Mouse (Mus musculus) forebrain, embryonic 14.5 days (tissue): ENCODE data around the gene Abca7. TPM values are rescaled to one million over a fixed set of nuclear protein-coding genes. Genes with fewer than 3 reads are reported as not detected.
A peak's percentile ranks its signal among the peaks of the same experiment; 100 is the strongest.

Source experiments
- ATAC-seq: fragments of 200-750 bp; cut with Nextera tagmentation; 2 replicates; pipeline ENCODE4 v1.8.0; 2017; ENCODE audit warnings: mild to moderate bottlenecking, moderate library complexity
- DNase-seq: peaks from one replicate; pipeline ENCODE4 v3.0.0-alpha.2; 2015; ENCODE audit warnings: low spot score
- H3K27ac ChIP-seq: fragments of 300-500 bp; sonication (generic); 2 replicates; pipeline ENCODE4 v1.5.1; 2014; ENCODE audit warnings: low read depth, mild to moderate bottlenecking, control low read depth, low read length, moderate library complexity
- H3K27me3 ChIP-seq: fragments of 300-500 bp; sonication (generic); replicated peaks from 2 replicates; pipeline ENCODE4 v1.6.1; 2014; ENCODE audit warnings: low read length, control low read depth, mixed read lengths; ENCODE audit not compliant: control insufficient read depth, insufficient read depth
- H3K36me3 ChIP-seq: fragments of 300-500 bp; sonication (generic); 2 replicates; pipeline ENCODE4 v1.6.1; 2014; ENCODE audit warnings: low read length, control low read depth; ENCODE audit not compliant: control insufficient read depth, insufficient read depth
- H3K4me1 ChIP-seq: fragments of 300-500 bp; sonication (generic); 2 replicates; pipeline ENCODE4 v1.6.1; 2014; ENCODE audit warnings: antibody characterized with exemption, low read length, control low read depth; ENCODE audit not compliant: control insufficient read depth, insufficient read depth
- H3K4me2 ChIP-seq: fragments of 300-500 bp; sonication (generic); 2 replicates; pipeline ENCODE4 v1.6.1; 2014; ENCODE audit warnings: mild to moderate bottlenecking, control low read depth, low read length
- H3K4me3 ChIP-seq: fragments of 300-500 bp; sonication (generic); 2 replicates; pipeline ENCODE4 v1.5.1; 2014; ENCODE audit warnings: low read depth, low read length, control low read depth
- H3K9ac ChIP-seq: fragments of 300-500 bp; sonication (generic); 2 replicates; pipeline ENCODE4 v1.6.1; 2014; ENCODE audit warnings: mild to moderate bottlenecking, low read length, control low read depth, moderate library complexity
- H3K9me3 ChIP-seq: fragments of 300-500 bp; sonication (generic); replicated peaks from 2 replicates; pipeline ENCODE4 v1.6.1; 2016; ENCODE audit warnings: low read length, control low read depth, mixed read lengths; ENCODE audit not compliant: control insufficient read depth
- WGBS: fragments of 180-500 bp; shearing (Covaris S2); extraction: QIAGEN DNeasy Blood & Tissue Kit; methylation state at CpG from one replicate; pipeline ENCODE4 v1.1.7; 2014; 5-methylcytosine and 5-hydroxymethylcytosine counted together
- polyA plus RNA-seq: library from polyadenylated mRNA; unstranded; fragments of >200 nt; fragmentation: Nextera tagmentation; extraction: Ambion mirVana; gene quantifications from 2 replicates; pipeline ENCODE4 v1.2.1, GENCODE M21; 2014

Abca7 gene
- polyA plus RNA-seq, 1 experiment from 2014 or later: 2.1 TPM

DNA sequence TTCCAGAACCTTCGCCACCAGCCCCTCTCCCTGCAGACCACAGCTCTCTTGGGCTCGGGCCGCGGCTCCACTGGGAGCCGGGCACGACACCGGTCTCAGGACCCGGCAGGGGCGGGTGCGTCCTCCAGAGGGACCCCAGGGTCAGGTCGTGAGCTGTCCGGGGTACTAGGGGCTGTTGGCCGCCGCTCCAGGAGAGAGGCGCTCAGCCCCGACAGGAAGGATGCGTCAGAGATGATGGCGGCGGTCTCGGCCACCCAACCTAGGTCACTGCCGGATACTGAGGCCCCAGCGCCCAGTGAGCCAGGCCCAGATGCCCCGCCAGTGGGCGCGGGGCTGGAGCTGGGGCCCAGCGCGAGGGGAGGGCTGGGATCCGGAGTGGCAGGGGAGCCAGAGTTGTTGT is 19.0 kb upstream of the Abca7 start:
- Histone ChIP-seq H3K9me3 (no peaks in the 10 kb centered on the region), H3K4me1 (0 out of 2 replicates have a peak, but pooled peaks cover under 1% of the 10 kb centered on the region), H3K27me3 (0 out of 2 replicates have a peak, but pooled peaks cover 5% of the 10 kb centered on the region), H3K4me3 (no peak overlapping the region), H3K9ac (no peak overlapping the region), H3K4me2 (no peak overlapping the region), H3K36me3 (peaks cover 69% of the 10 kb centered on the region), H3K27ac (no peak overlapping the region)
- no peak for ATAC-seq
- 85% methylated on average over 27 of the region's 28 CpGs for WGBS
- no peak for DNase-seq

GRCm38 (mm10) chr10:79978061-79978460 is 18.2 kb upstream of the Abca7 start:
- Histone ChIP-seq H3K4me2 (no peak overlapping the region), H3K9me3 (no peaks in the 10 kb centered on the region), H3K4me1 (peaks cover 8% of the 10 kb centered on the region), H3K36me3 (peaks cover 69% of the 10 kb centered on the region), H3K4me3 (no peak overlapping the region), H3K27ac (no peak overlapping the region), H3K9ac (no peak overlapping the region), H3K27me3 (no peaks in the 10 kb centered on the region)
- DNase-seq (no peak), ATAC-seq (no peak)
- 96% methylated on average over 21 of the region's 21 CpGs for whole genome bisulfite sequencing

DNA sequence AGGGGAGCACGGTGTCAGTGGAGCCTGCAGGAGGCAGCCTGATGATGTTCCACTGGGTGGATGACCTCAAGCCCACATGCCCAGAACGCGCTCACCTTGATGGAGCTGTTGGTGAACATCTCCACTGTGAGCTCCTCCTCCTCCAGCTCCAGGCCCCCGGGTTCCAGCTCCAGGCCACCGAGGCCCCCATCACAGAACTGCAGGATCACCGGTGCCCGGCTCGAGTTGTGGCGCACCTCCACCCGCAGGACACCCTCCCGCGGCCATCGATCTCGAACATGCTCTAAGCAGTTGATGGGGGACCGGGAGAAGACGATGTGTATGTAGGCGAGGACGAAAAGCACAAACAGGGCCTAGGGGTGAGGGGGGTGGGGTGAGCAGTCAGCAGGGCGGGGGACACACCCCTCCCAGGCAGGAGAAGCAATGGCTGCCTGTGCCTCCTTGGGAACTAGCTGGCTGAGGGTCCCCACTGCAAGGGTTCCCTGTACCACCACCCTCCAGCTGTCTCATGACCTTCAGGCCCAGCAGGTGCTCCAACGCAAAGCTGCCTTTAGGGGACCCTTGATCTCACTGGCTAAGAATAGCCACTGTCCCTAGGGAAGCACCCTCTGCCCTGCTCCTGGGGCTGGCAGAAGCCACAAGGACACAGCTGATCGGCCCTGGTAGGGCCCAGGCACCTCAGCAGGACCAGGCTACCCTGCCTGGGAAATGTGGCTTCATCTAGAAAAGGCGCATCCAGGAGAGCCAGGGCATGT is 16.7 kb upstream of the Abca7 start:
- no peak for DNase-seq
- whole genome bisulfite sequencing: 91% methylated on average over 22 of the region's 22 CpGs
- H3K4me1 ChIP-seq: peaks cover 13% of the 10 kb centered on the region
- no peak overlapping the region for H3K4me3 ChIP-seq
- H3K9ac ChIP-seq: no peak overlapping the region
- H3K9me3 ChIP-seq: no peaks in the 10 kb centered on the region
- H3K4me2 ChIP-seq: no peak overlapping the region
- no peak overlapping the region for H3K27ac ChIP-seq
- H3K27me3 ChIP-seq: no peaks in the 10 kb centered on the region
- H3K36me3 ChIP-seq: peaks cover 63% of the 10 kb centered on the region
- no peak for ATAC-seq

- Histone ChIP-seq H3K27ac (no peak overlapping the region), H3K4me2 (peak overlapping the region; percentile 95), H3K36me3 (peaks cover 31% of the 10 kb centered on the region), H3K4me3 (peak overlapping the region; percentile 73), H3K9ac (peak overlapping the region; percentile 87), H3K9me3 (no peaks in the 10 kb centered on the region), H3K4me1 (peaks cover 20% of the 10 kb centered on the region), H3K27me3 (peaks cover 15% of the 10 kb centered on the region)
- ATAC-seq (no peak), DNase-seq (no peak)
- 77% methylated on average over 5 of the region's 5 CpGs for WGBS
Observed at GRCm38 (mm10) chr10:79983205-79983604, 13.1 kb upstream of the Abca7 start.

DNA sequence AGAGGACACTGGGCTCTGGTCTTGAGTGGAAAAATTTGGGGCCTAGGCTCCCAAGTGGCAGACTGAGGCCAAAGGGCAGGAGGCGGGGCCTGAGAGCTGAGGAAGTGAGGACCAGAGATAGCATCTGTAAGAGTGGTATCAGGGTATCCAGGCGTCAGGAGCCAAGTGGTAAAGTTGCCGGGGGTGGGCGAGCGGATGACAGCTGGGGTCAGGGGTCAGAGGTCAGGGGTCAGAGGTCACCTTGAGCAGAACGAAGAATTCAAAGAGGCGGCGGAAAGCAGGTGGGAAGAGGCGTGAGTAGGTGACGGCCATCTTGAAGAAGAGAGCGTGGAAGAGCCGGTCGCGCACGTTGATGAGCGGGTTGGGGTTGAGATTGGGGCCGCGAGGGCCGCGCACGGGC is 12.6 kb upstream of the Abca7 start:
- Histone ChIP-seq H3K9me3 (no peaks in the 10 kb centered on the region), H3K9ac (peak overlapping the region; percentile 87), H3K4me1 (peaks cover 22% of the 10 kb centered on the region), H3K4me3 (peak overlapping the region; percentile 73), H3K27ac (peak overlapping the region; percentile 95), H3K36me3 (peaks cover 26% of the 10 kb centered on the region), H3K4me2 (peak overlapping the region; percentile 95), H3K27me3 (peaks cover 20% of the 10 kb centered on the region)
- DNase-seq (peak; percentile 53), ATAC-seq (0 out of 2 replicates have a peak, but pooled peaks have one; percentile 3)
- 2% methylated on average over 16 of the region's 21 CpGs for WGBS

GRCm38 (mm10) chr10:79984195-79984816 is 12.0 kb upstream of the Abca7 start, which contains the start of gene Tmem259:
Tmem259 (minus strand) TSS chr10:79984330.
- peak within 1 kb of the TSS; percentile 95 for H3K27ac ChIP-seq
- peak within 1 kb of the TSS; percentile 95 for H3K4me2 ChIP-seq
- DNase-seq (peak; percentile 95), ATAC-seq (peak; percentile 81)
- peaks cover 22% of the 10 kb centered on the region for H3K4me1 ChIP-seq
- H3K9me3 ChIP-seq: no peaks in the 10 kb centered on the region
- H3K4me3 ChIP-seq: peak within 1 kb of the TSS; percentile 73
- peaks cover 26% of the 10 kb centered on the region for H3K27me3 ChIP-seq
- H3K36me3 ChIP-seq: peaks cover 20% of the 10 kb centered on the region; the same call in 1 of the 2 replicates
- WGBS: under 1% methylated on average over 42 of the region's 49 CpGs
- peak within 1 kb of the TSS; percentile 87 for H3K9ac ChIP-seq

DNA sequence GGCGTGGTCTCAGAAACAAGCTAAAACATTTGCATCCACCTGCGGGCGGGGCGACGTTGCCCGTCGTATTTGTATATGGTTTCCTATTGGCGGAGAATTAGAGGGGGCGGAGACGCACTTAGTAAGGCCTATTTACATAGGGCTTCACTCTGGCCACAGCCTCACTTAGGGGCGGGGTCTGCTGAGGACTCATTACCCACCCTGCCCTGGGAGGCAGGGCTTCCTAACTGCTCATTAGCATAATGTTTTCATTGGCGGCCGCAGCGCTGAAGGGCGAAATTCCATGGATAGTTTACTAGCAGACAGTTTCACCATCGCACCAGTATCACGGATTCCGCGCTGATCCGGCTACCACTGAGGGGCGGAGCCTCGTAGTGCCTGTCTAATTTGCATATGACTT is 11.4 kb upstream of the Abca7 start:
- Histone ChIP-seq H3K9me3 (no peaks in the 10 kb centered on the region), H3K36me3 (0 out of 2 replicates have a peak, but pooled peaks cover 15% of the 10 kb centered on the region), H3K4me3 (peak overlapping the region; percentile 73), H3K9ac (peak overlapping the region; percentile 87), H3K4me2 (peak overlapping the region; percentile 95), H3K27me3 (peaks cover 32% of the 10 kb centered on the region), H3K27ac (peak overlapping the region; percentile 95), H3K4me1 (peaks cover 22% of the 10 kb centered on the region)
- peak; percentile 95 for ATAC-seq
- under 1% methylated on average over 22 of the region's 22 CpGs for WGBS
- peak; percentile 100 for DNase-seq

GRCm38 (mm10) chr10:79985334-79986231 is 10.7 kb upstream of the Abca7 start:
- Histone ChIP-seq H3K36me3 (0 out of 2 replicates have a peak, but pooled peaks cover 7% of the 10 kb centered on the region), H3K4me1 (peaks cover 22% of the 10 kb centered on the region), H3K9ac (peak overlapping the region; percentile 75), H3K27ac (peak overlapping the region; percentile 95), H3K9me3 (no peaks in the 10 kb centered on the region), H3K27me3 (peaks cover 36% of the 10 kb centered on the region), H3K4me3 (peak overlapping the region; percentile 73), H3K4me2 (peak overlapping the region; percentile 95)
- WGBS: 4% methylated on average over 35 of the region's 35 CpGs
- peak; percentile 66 for DNase-seq
- peak; percentile 25; the same call in 1 of the 2 replicates for ATAC-seq
